13 mouse cellular contexts compared by ENCODE assay signal in genomic region chr11:19939305-19939730, GRCm38 (mm10). TPM values are rescaled to one million over a fixed set of nuclear protein-coding genes. Genes with fewer than 3 reads are reported as not detected.
A peak's percentile ranks its signal among the peaks of the same experiment; 100 is the strongest.
DNase-seq lines count a peak whose midpoint lies in the region; ATAC-seq and TF ChIP-seq lines count a peak whose summit lies in the region.
"Had no signal": no experiment of that assay in that cellular context is flagged by ENCODE, and none has a peak within 500 bp of the region (broad histone marks: within the 10 kb centered on the region; RNA-seq: fewer than 3 reads in every experiment).

No protein-coding gene starts in this region.

- ATAC-seq in midbrain, postnatal 0 days (ENCODE audit: low FRiP score): no peak
- ATAC-seq in midbrain, embryonic 13.5 days: no peak
- no peak for ATAC-seq in hindbrain, embryonic 13.5 days (ENCODE audit: low FRiP score)
- ATAC-seq: activated CD4-positive, CD25-positive, alpha-beta regulatory T cell, adult 4 months; forebrain, embryonic 16.5 days had no signal

- H3K27me3 ChIP-seq in midbrain, postnatal 0 days (ENCODE audit: insufficient read depth, low read length): no peaks in the 10 kb centered on the region
- no peaks in the 10 kb centered on the region for H3K27me3 ChIP-seq in midbrain, embryonic 13.5 days
- H3K27me3 ChIP-seq in hindbrain, embryonic 13.5 days: no peaks in the 10 kb centered on the region
- H3K27me3 ChIP-seq: stomach, embryonic 15.5 days had no signal

- no peaks in the 10 kb centered on the region for H3K9me3 ChIP-seq in midbrain, postnatal 0 days (ENCODE audit: low read length)
- H3K9me3 ChIP-seq in midbrain, embryonic 13.5 days: no peaks in the 10 kb centered on the region
- H3K9me3 ChIP-seq in hindbrain, embryonic 13.5 days: no peaks in the 10 kb centered on the region
- H3K9me3 ChIP-seq: stomach, embryonic 15.5 days had no signal

- WGBS in midbrain, postnatal 0 days: 78% methylated on average over 5 of the region's 5 CpGs
- 86% methylated on average over 5 of the region's 5 CpGs for WGBS in midbrain, embryonic 13.5 days
- WGBS in hindbrain, embryonic 13.5 days: 72% methylated on average over 5 of the region's 5 CpGs

- no peaks in the 10 kb centered on the region; the same call in 1 of the 2 replicates for H3K36me3 ChIP-seq in midbrain, postnatal 0 days (ENCODE audit: insufficient read depth, low read length)
- no peaks in the 10 kb centered on the region for H3K36me3 ChIP-seq in midbrain, embryonic 13.5 days
- H3K36me3 ChIP-seq in hindbrain, embryonic 13.5 days: no peaks in the 10 kb centered on the region
- H3K36me3 ChIP-seq: stomach, embryonic 15.5 days had no signal

- peak; percentile 36 for DNase-seq in gastrocnemius, adult 2 months
- no peak for DNase-seq in gastrocnemius, postnatal 25 days
- peak; percentile 53 for DNase-seq in midbrain, postnatal 0 days (ENCODE audit: low spot score)
- peak; percentile 92 to 96 for DNase-seq in cerebellum, postnatal 25 days
- no peak for DNase-seq in embryo, embryonic 9.5 days (ENCODE audit: extremely low spot score)
- DNase-seq in right cerebral cortex, adult 2 months (ENCODE audit: low spot score in 2 of 2): no peak
- DNase-seq: kidney, adult 11 months; lung, adult 18-20 months had no signal

- no peak overlapping the region for H3K4me3 ChIP-seq in gastrocnemius, adult 2 months
- H3K4me3 ChIP-seq in midbrain, postnatal 0 days (ENCODE audit: low read depth, low read length): no peak overlapping the region
- H3K4me3 ChIP-seq in midbrain, embryonic 13.5 days (replicated peaks): no peak overlapping the region
- H3K4me3 ChIP-seq in hindbrain, embryonic 13.5 days: no peak overlapping the region
- H3K4me3 ChIP-seq: stomach, embryonic 15.5 days had no signal

- H3K27ac ChIP-seq in gastrocnemius, adult 2 months: peak overlapping the region; percentile 57
- no peak overlapping the region for H3K27ac ChIP-seq in midbrain, postnatal 0 days (ENCODE audit: low read depth, low read length)
- H3K27ac ChIP-seq in midbrain, embryonic 13.5 days: no peak overlapping the region
- no peak overlapping the region for H3K27ac ChIP-seq in hindbrain, embryonic 13.5 days
- H3K27ac ChIP-seq: stomach, embryonic 15.5 days had no signal

- intact Hi-C loops in gastrocnemius, adult 2 months (cut with DNase I): loop anchor here (5.0 kb wide), 1 partner anchor 33 kb away; no protein-coding TSS in a partner anchor

- H3K9ac ChIP-seq in midbrain, postnatal 0 days (replicated peaks; ENCODE audit: low read length, poor library complexity, severe bottlenecking): no peak overlapping the region
- no peak overlapping the region for H3K9ac ChIP-seq in midbrain, embryonic 13.5 days (replicated peaks)
- no peak overlapping the region for H3K9ac ChIP-seq in hindbrain, embryonic 13.5 days
- H3K9ac ChIP-seq: stomach, embryonic 15.5 days had no signal

- no peak overlapping the region for H3K4me2 ChIP-seq in midbrain, postnatal 0 days (ENCODE audit: low read depth, low read length, poor library complexity, severe bottlenecking)
- no peak overlapping the region for H3K4me2 ChIP-seq in midbrain, embryonic 13.5 days (replicated peaks)
- no peak overlapping the region for H3K4me2 ChIP-seq in hindbrain, embryonic 13.5 days
- H3K4me2 ChIP-seq: stomach, embryonic 15.5 days had no signal

- H3K4me1 ChIP-seq in midbrain, postnatal 0 days (ENCODE audit: insufficient read depth, low read length): 0 out of 2 replicates have a peak, but pooled peaks cover 3% of the 10 kb centered on the region
- peaks cover 19% of the 10 kb centered on the region for H3K4me1 ChIP-seq in midbrain, embryonic 13.5 days (replicated peaks)
- peaks cover 31% of the 10 kb centered on the region for H3K4me1 ChIP-seq in hindbrain, embryonic 13.5 days (replicated peaks)

- no peak for TF ChIP-seq CTCF in gastrocnemius, adult 2 months (IDR thresholded peaks at IDR 0.05)
- TF ChIP-seq CTCF in midbrain, postnatal 0 days (IDR thresholded peaks at IDR 0.05): no peak

RNA-seq across cellular contexts. Expression of gene Spred2, which starts 15.1 kb away (rescaled TPM):
- total RNA-seq in gastrocnemius, adult 2 months (2021): 1 to 10 TPM; 5.6 to 7.8 TPM
- 1 to 10 TPM; 7.2 to 7.6 TPM for total RNA-seq in gastrocnemius, postnatal 25 days (2021)
- total RNA-seq in midbrain, postnatal 0 days (2014; rRNA removed): 12.9 and 17.0 TPM in 2 replicates
- 5.7 and 6.2 TPM in 2 replicates for polyA plus RNA-seq in midbrain, postnatal 0 days (2015; fragmentation: Nextera tagmentation; extraction: Ambion mirVana)
- polyA plus RNA-seq in midbrain, embryonic 13.5 days (2015; fragmentation: Nextera tagmentation; extraction: Ambion mirVana): 4.9 and 5.5 TPM in 2 replicates
- polyA plus RNA-seq in hindbrain, embryonic 13.5 days (2015; fragmentation: Nextera tagmentation; extraction: Ambion mirVana): 6.0 and 6.1 TPM in 2 replicates

Comparison
In these comparisons a context has a peak if more than half of its experiments do, and no peak if none do; other contexts are left out.
1. DNase-seq: peak in gastrocnemius, adult 2 months (single experiment), midbrain, postnatal 0 days (single experiment) and cerebellum, postnatal 25 days (2 of 2); none in gastrocnemius, postnatal 25 days (single experiment), embryo, embryonic 9.5 days (single experiment) and right cerebral cortex, adult 2 months (0 of 2).